Mouse (Mus musculus): ENCODE results near the gene Gm17409. TPM values are rescaled to one million over a fixed set of nuclear protein-coding genes. Genes with fewer than 3 reads are reported as not detected.

Gene Gm17409
- not detected in 2 replicates for total RNA-seq (2012; rRNA removed)

DNA sequence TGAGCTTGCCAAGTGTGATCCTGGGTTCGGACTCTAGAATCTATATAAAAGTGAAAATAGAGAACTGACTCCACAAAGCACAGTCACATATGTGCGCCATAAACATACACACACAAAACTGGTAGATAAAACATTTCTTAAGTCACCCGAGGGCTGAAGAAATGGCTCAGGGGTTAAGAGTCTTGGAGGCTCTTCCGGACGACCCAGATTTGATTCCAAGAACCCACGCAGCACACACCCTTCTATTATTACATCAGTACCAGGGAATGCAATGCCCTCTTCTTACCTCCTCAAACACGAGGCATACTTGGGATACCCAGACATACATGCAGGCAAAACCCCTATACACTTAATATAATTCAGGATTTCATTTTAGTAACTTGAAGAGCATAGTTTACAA, at the start of gene Gm17409:
Gm17409 (plus strand) TSS at position 301 of the 400 bp plus-strand sequence.
- in situ Hi-C loops (cut with MboI; ENCODE audit: low sequenced_read_pairs in 2 of 2, unreplicated experiment in 2 of 2) = loop anchor here in 1 of 2 experiments (10.0 kb wide), 1 partner anchor 195 kb away; no protein-coding TSS in a partner anchor
- no peak within 1 kb of the TSS for H3K27ac ChIP-seq (ENCODE audit: insufficient read depth, low read depth, low read length, poor library complexity, severe bottlenecking)
- no peak within 1 kb of the TSS for H3K4me3 ChIP-seq (ENCODE audit: insufficient read depth in 1 of 2, low read depth in 1 of 2, low read length in 2 of 2, poor library complexity in 1 of 2, severe bottlenecking in 1 of 2)
- DNase-seq (ENCODE audit: low read depth, low spot score) = no peak
- H3K9me3 ChIP-seq (ENCODE audit: control insufficient read depth, insufficient read depth, low read depth, low read length) = 0 out of 2 replicates have a peak, but pooled peaks cover 2% of the 10 kb centered on the region
- peaks cover 12% of the 10 kb centered on the region; the same call in 1 of the 2 replicates for H3K36me3 ChIP-seq (ENCODE audit: control insufficient read depth, insufficient read depth, low read length, poor library complexity, severe bottlenecking)
- TF ChIP-seq HCFC1 (IDR thresholded peaks at IDR 0.05; ENCODE audit: borderline replicate concordance, insufficient read depth, low read length) (no peak), ZNF384 (IDR thresholded peaks at IDR 0.05; ENCODE audit: low read depth, low read length) (no peak), ZC3H11A (IDR thresholded peaks at IDR 0.05; ENCODE audit: borderline replicate concordance, low read depth, low read length) (no peak), MAFK (IDR thresholded peaks at IDR 0.05; ENCODE audit: insufficient read depth, low read depth, low read length) (no peak), CHD2 (IDR thresholded peaks at IDR 0.05; ENCODE audit: low read depth, low read length) (no peak)
- no peak within 1 kb of the TSS for H3K9ac ChIP-seq (ENCODE audit: insufficient read depth, low read depth, low read length, poor library complexity, severe bottlenecking)
- H3K4me1 ChIP-seq (ENCODE audit: control insufficient read depth in 2 of 2, insufficient read depth in 2 of 2, low read length in 2 of 2, poor library complexity in 1 of 2) = no peaks in the 10 kb centered on the region

DNA sequence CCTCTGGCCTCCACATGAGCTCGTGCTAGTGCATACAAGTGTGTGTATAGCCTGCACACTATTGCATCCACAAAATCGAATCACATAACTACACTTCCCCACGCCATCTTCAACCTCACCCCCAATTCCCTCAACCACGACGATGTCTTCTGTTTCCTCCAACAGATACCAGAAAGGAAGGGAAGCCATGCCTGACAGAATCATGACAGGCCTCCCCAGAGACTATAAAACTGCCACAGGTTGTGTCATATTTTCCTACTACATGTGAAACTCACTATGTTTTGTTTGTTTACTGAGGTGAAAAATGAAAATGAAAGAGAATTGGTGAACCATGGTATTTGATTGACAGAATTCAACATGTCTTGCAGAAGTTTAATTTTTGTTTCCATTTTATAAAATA, 46.6 kb upstream of the Gm17409 start:
- DNase-seq (ENCODE audit: low read depth, low spot score) = no peak
- Histone ChIP-seq H3K27ac (ENCODE audit: insufficient read depth, low read depth, low read length, poor library complexity, severe bottlenecking) (no peak overlapping the region), H3K9me3 (ENCODE audit: control insufficient read depth, insufficient read depth, low read depth, low read length) (no peaks in the 10 kb centered on the region), H3K4me1 (ENCODE audit: control insufficient read depth in 2 of 2, insufficient read depth in 2 of 2, low read length in 2 of 2, poor library complexity in 1 of 2) (no peaks in the 10 kb centered on the region), H3K9ac (ENCODE audit: insufficient read depth, low read depth, low read length, poor library complexity, severe bottlenecking) (no peak overlapping the region), H3K36me3 (ENCODE audit: control insufficient read depth, insufficient read depth, low read length, poor library complexity, severe bottlenecking) (no peaks in the 10 kb centered on the region), H3K4me3 (ENCODE audit: insufficient read depth in 1 of 2, low read depth in 1 of 2, low read length in 2 of 2, poor library complexity in 1 of 2, severe bottlenecking in 1 of 2) (no peak overlapping the region)
- TF ChIP-seq ZNF384 (IDR thresholded peaks at IDR 0.05; ENCODE audit: low read depth, low read length) (no peak), CHD2 (IDR thresholded peaks at IDR 0.05; ENCODE audit: low read depth, low read length) (no peak), MAFK (IDR thresholded peaks at IDR 0.05; ENCODE audit: insufficient read depth, low read depth, low read length) (no peak), HCFC1 (IDR thresholded peaks at IDR 0.05; ENCODE audit: borderline replicate concordance, insufficient read depth, low read length) (no peak)
- in situ Hi-C loops (cut with MboI; ENCODE audit: low sequenced_read_pairs in 2 of 2, unreplicated experiment in 2 of 2) = loop anchor here in 1 of 2 experiments (25.0 kb wide), 1 partner anchor 386 kb away; no protein-coding TSS in a partner anchor

DNA sequence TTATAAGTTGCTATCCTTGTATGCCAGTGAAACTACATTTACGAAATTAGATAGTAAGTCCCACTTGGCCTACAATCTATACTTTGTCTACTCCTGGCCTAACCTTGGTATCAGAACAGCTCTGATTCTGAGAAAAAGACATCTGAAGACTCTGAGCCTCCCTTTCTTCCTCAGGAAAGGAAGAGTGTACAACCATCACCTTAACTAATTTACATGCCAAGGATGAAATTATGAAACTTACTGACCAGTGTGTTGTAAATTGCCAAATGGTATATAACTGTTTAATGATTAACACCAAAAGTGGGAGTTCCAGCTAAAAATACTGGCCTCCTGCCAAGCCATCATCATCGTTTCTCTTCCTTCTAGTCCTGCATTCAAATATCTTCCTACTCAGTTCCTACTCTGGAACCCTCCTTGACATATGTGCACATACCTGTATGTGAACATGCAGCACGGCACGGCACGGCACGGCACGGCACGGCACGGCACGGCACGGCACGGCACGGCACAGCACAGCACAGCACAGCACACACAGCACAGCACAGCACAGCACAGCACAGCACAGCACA, 44.4 kb upstream of the Gm17409 start:
- Histone ChIP-seq H3K36me3 (ENCODE audit: control insufficient read depth, insufficient read depth, low read length, poor library complexity, severe bottlenecking) (no peaks in the 10 kb centered on the region), H3K9me3 (ENCODE audit: control insufficient read depth, insufficient read depth, low read depth, low read length) (no peaks in the 10 kb centered on the region)
- TF ChIP-seq ZC3H11A (IDR thresholded peaks at IDR 0.05; ENCODE audit: borderline replicate concordance, low read depth, low read length) (no peak), ZNF384 (IDR thresholded peaks at IDR 0.05; ENCODE audit: low read depth, low read length) (no peak), HCFC1 (IDR thresholded peaks at IDR 0.05; ENCODE audit: borderline replicate concordance, insufficient read depth, low read length) (no peak), CHD2 (IDR thresholded peaks at IDR 0.05; ENCODE audit: low read depth, low read length) (no peak), MAFK (IDR thresholded peaks at IDR 0.05; ENCODE audit: insufficient read depth, low read depth, low read length) (no peak)

DNA sequence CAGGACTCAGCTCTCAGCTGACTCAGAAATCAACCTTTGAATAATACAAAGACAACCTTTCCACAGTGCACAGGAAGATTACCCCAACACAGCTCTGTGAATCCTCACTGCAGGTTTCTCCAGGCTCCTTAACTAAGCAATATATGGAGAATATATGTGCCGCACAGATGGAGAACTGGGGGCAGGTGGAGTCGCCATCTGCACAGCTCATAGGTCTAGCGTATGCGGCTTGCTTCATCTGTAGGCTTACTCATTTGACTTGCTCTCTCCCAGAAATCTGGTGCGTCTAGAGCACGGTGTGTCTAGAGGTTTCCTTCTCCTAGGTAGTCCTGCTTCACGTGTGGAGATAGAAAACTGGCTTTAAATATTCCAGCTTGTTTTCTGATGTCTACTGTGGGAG, 37.7 kb upstream of the Gm17409 start:
- Histone ChIP-seq H3K36me3 (ENCODE audit: control insufficient read depth, insufficient read depth, low read length, poor library complexity, severe bottlenecking) (no peaks in the 10 kb centered on the region), H3K4me3 (ENCODE audit: insufficient read depth in 1 of 2, low read depth in 1 of 2, low read length in 2 of 2, poor library complexity in 1 of 2, severe bottlenecking in 1 of 2) (no peak overlapping the region), H3K27ac (ENCODE audit: insufficient read depth, low read depth, low read length, poor library complexity, severe bottlenecking) (no peak overlapping the region), H3K9ac (ENCODE audit: insufficient read depth, low read depth, low read length, poor library complexity, severe bottlenecking) (no peak overlapping the region), H3K9me3 (ENCODE audit: control insufficient read depth, insufficient read depth, low read depth, low read length) (no peaks in the 10 kb centered on the region), H3K4me1 (ENCODE audit: control insufficient read depth in 2 of 2, insufficient read depth in 2 of 2, low read length in 2 of 2, poor library complexity in 1 of 2) (no peaks in the 10 kb centered on the region)
- DNase-seq (ENCODE audit: low read depth, low spot score) = no peak
- in situ Hi-C loops (cut with MboI; ENCODE audit: low sequenced_read_pairs in 2 of 2, unreplicated experiment in 2 of 2) = no loop called here
- TF ChIP-seq CHD2 (IDR thresholded peaks at IDR 0.05; ENCODE audit: low read depth, low read length) (no peak), ZNF384 (IDR thresholded peaks at IDR 0.05; ENCODE audit: low read depth, low read length) (no peak), MAFK (IDR thresholded peaks at IDR 0.05; ENCODE audit: insufficient read depth, low read depth, low read length) (no peak), HCFC1 (IDR thresholded peaks at IDR 0.05; ENCODE audit: borderline replicate concordance, insufficient read depth, low read length) (no peak), ZC3H11A (IDR thresholded peaks at IDR 0.05; ENCODE audit: borderline replicate concordance, low read depth, low read length) (no peak)

More for the DNA sequence above, 44.4 kb upstream of the Gm17409 start:
- in situ Hi-C loops (cut with MboI; ENCODE audit: low sequenced_read_pairs in 2 of 2, unreplicated experiment in 2 of 2) = no loop called here
- Histone ChIP-seq H3K4me1 (ENCODE audit: control insufficient read depth in 2 of 2, insufficient read depth in 2 of 2, low read length in 2 of 2, poor library complexity in 1 of 2) (no peaks in the 10 kb centered on the region), H3K27ac (ENCODE audit: insufficient read depth, low read depth, low read length, poor library complexity, severe bottlenecking) (no peak overlapping the region), H3K4me3 (ENCODE audit: insufficient read depth in 1 of 2, low read depth in 1 of 2, low read length in 2 of 2, poor library complexity in 1 of 2, severe bottlenecking in 1 of 2) (no peak overlapping the region), H3K9ac (ENCODE audit: insufficient read depth, low read depth, low read length, poor library complexity, severe bottlenecking) (no peak overlapping the region)
- DNase-seq (ENCODE audit: low read depth, low spot score) = no peak

All from ES-E14 (cell line).